Mouse (Mus musculus): Measurements from ENCODE around the gene Nutm2. TPM values are rescaled to one million over a fixed set of nuclear protein-coding genes. Genes with fewer than 3 reads are reported as not detected.
"Not testable (repeated sequence)": the region's sequence is repeated elsewhere in the genome, so short reads cannot be mapped to it uniquely, and the experiment has no call there.

The Nutm2 gene
- polyA plus RNA-seq (2015; fragmentation: Nextera tagmentation; extraction: Ambion mirVana) = not detected in 2 replicates

GRCm38 (mm10) chr13:50467007-50467406 is at the start of gene Nutm2:
Nutm2 (plus strand) TSS chr13:50467307.
- no peak within 1 kb of the TSS for H3K27ac ChIP-seq (ENCODE audit: low read length)
- no peaks in the 10 kb centered on the region for H3K27me3 ChIP-seq (ENCODE audit: control insufficient read depth, insufficient read depth, low read depth, low read length)
- H3K4me1 ChIP-seq (replicated peaks; ENCODE audit: control insufficient read depth, insufficient read depth, low read length) = no peaks in the 10 kb centered on the region; the same call in 1 of the 2 replicates
- no peaks in the 10 kb centered on the region for H3K9me3 ChIP-seq (ENCODE audit: control insufficient read depth, low read length)
- no peak for ATAC-seq (ENCODE audit: low read depth)
- H3K9ac ChIP-seq (ENCODE audit: low read length) = no peak within 1 kb of the TSS
- H3K4me3 ChIP-seq (ENCODE audit: low read length) = no peak within 1 kb of the TSS
- WGBS = 66% methylated on average over 4 of the region's 4 CpGs
- H3K4me2 ChIP-seq (ENCODE audit: low read depth, low read length) = no peak within 1 kb of the TSS
- H3K36me3 ChIP-seq (ENCODE audit: control insufficient read depth, insufficient read depth, low read length) = no peaks in the 10 kb centered on the region

DNA sequence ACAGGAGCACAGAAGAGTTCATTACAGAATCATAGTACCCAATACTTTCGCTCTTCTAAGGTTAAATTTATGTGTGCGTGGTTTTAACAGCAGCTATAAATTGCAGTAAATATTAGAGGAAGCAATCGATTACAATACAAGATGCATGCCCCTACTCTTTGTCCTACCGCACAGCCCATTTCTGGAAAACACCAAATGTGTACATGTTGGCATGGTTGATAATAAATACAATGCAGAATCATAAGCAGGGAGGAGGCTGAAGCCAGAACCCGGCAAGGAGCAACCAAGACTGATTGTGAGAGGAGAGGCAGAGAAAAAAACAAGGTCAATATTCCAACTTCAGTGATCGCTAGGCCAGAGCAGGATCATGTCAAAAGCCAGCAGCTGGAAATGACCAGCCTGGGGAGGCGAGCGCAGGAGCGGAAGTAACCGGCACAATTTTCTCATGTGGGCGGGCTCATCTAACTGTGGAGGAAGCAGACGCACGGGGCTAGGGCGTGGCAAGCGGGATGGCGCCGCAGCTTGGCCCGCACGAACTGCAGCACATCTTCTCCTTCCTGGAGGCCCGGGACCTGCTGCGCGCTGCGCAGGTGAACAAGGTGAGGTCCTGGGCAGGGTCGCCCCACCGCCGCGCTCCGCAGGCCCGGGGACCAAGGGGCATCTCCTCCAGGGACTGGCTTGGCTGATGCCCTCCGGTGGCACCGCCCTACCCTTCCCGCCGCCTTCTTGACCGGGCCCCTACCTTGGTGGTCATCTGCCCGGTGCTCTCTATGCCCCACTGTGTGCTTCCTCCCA is 49.5 kb upstream of the Nutm2 start, which contains the start of gene Fbxw17:
Gene Fbxw17 (plus strand): TSS at position 476 of the 795 bp plus-strand sequence.
- Histone ChIP-seq H3K4me2 (ENCODE audit: low read depth, low read length) (peak within 1 kb of the TSS; percentile 74), H3K27ac (ENCODE audit: low read length) (no peak within 1 kb of the TSS; the same call in 1 of the 2 replicates), H3K36me3 (ENCODE audit: control insufficient read depth, insufficient read depth, low read length) (no peaks in the 10 kb centered on the region; the same call in 1 of the 2 replicates), H3K4me3 (ENCODE audit: low read length) (peak within 1 kb of the TSS; percentile 89), H3K4me1 (replicated peaks; ENCODE audit: control insufficient read depth, insufficient read depth, low read length) (peaks cover 7% of the 10 kb centered on the region; the same call in 1 of the 2 replicates), H3K9me3 (ENCODE audit: control insufficient read depth, low read length) (no peaks in the 10 kb centered on the region), H3K27me3 (ENCODE audit: control insufficient read depth, insufficient read depth, low read depth, low read length) (no peaks in the 10 kb centered on the region), H3K9ac (ENCODE audit: low read length) (peak within 1 kb of the TSS; percentile 86)
- peak; percentile 98 for ATAC-seq (ENCODE audit: low read depth)
- WGBS = 11% methylated on average over 34 of the region's 35 CpGs

GRCm38 (mm10) chr13:50418421-50418820 is 48.7 kb upstream of the Nutm2 start:
- Histone ChIP-seq H3K4me1 (replicated peaks; ENCODE audit: control insufficient read depth, insufficient read depth, low read length) (peaks cover 7% of the 10 kb centered on the region; the same call in 1 of the 2 replicates), H3K36me3 (ENCODE audit: control insufficient read depth, insufficient read depth, low read length) (peaks cover 2% of the 10 kb centered on the region), H3K4me2 (ENCODE audit: low read depth, low read length) (peak overlapping the region; percentile 74), H3K9me3 (ENCODE audit: control insufficient read depth, low read length) (no peaks in the 10 kb centered on the region), H3K27ac (ENCODE audit: low read length) (no peak overlapping the region; the same call in 1 of the 2 replicates), H3K9ac (ENCODE audit: low read length) (peak overlapping the region; percentile 86), H3K27me3 (ENCODE audit: control insufficient read depth, insufficient read depth, low read depth, low read length) (no peaks in the 10 kb centered on the region), H3K4me3 (ENCODE audit: low read length) (peak overlapping the region; percentile 89)
- ATAC-seq (ENCODE audit: low read depth) = no peak
- WGBS = 29% methylated on average over 3 of the region's 3 CpGs

DNA sequence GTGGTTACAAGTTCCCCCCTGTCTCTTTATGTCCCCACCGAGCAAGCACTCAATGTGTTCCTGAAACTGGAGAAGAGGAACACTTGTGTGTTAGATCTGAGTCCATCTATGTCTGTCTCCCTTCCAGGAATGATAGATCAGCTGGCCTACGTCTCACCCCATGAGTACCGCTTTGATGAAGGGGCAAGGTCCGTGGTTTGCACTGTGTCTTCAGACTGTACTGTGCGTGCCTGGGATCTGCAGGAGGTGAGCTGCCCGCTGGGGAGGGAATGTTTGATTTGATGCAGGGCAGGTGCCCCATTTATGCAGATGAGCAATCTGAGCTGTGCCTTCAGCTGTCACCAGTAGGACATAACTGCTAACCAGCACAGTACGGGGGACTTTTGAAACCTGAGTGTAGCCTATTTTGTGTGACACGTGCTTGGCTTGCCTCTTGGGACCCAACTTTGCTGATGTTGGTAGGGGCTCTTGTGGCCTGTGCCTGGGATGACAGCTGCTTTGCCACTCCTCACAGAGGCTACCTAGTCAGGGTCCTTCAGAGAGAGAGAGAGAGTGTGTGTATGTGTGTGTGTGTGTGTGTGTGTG is 43.4 kb upstream of the Nutm2 start:
- Histone ChIP-seq H3K4me1 (replicated peaks; ENCODE audit: control insufficient read depth, insufficient read depth, low read length) (no peaks in the 10 kb centered on the region; the same call in 1 of the 2 replicates), H3K4me3 (ENCODE audit: low read length) (no peak overlapping the region), H3K27ac (ENCODE audit: low read length) (no peak overlapping the region), H3K9me3 (ENCODE audit: control insufficient read depth, low read length) (no peaks in the 10 kb centered on the region), H3K4me2 (ENCODE audit: low read depth, low read length) (no peak overlapping the region), H3K27me3 (ENCODE audit: control insufficient read depth, insufficient read depth, low read depth, low read length) (no peaks in the 10 kb centered on the region), H3K36me3 (ENCODE audit: control insufficient read depth, insufficient read depth, low read length) (peaks cover 20% of the 10 kb centered on the region), H3K9ac (ENCODE audit: low read length) (no peak overlapping the region)
- no peak for ATAC-seq (ENCODE audit: low read depth)
- WGBS = 85% methylated on average over 8 of the region's 8 CpGs

GRCm38 (mm10) chr13:50424517-50424916 is 42.6 kb upstream of the Nutm2 start:
- Histone ChIP-seq H3K4me2 (ENCODE audit: low read depth, low read length) (no peak overlapping the region), H3K4me3 (ENCODE audit: low read length) (no peak overlapping the region), H3K27ac (ENCODE audit: low read length) (no peak overlapping the region), H3K9me3 (ENCODE audit: control insufficient read depth, low read length) (no peaks in the 10 kb centered on the region), H3K9ac (ENCODE audit: low read length) (no peak overlapping the region), H3K4me1 (replicated peaks; ENCODE audit: control insufficient read depth, insufficient read depth, low read length) (no peaks in the 10 kb centered on the region), H3K27me3 (ENCODE audit: control insufficient read depth, insufficient read depth, low read depth, low read length) (no peaks in the 10 kb centered on the region), H3K36me3 (ENCODE audit: control insufficient read depth, insufficient read depth, low read length) (peaks cover 23% of the 10 kb centered on the region)
- WGBS = 88% methylated on average over 2 of the region's 2 CpGs
- no peak for ATAC-seq (ENCODE audit: low read depth)

DNA sequence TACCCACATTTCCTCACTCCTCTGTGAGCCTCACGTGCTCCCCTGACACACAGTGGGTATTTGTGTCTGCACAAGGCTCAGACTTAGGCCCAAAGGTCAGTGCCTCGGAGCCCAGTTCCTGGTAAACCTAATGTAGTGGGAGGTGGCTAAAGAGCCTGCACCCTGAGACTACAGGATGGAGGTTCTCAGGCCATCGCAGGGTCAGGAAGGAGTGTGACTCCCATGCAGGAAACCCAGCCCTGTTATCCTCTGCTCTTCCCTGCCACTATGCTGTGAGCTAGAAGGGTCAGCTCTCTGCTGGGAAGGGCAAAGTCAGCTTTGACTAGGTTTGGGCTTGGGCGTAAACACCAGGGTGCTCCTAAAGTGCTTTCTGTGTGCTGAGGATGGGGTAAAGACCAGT is 40.4 kb upstream of the Nutm2 start:
- no peaks in the 10 kb centered on the region for H3K27me3 ChIP-seq (ENCODE audit: control insufficient read depth, insufficient read depth, low read depth, low read length)
- H3K4me1 ChIP-seq (replicated peaks; ENCODE audit: control insufficient read depth, insufficient read depth, low read length) = no peaks in the 10 kb centered on the region
- H3K4me2 ChIP-seq (ENCODE audit: low read depth, low read length) = no peak overlapping the region
- no peaks in the 10 kb centered on the region for H3K9me3 ChIP-seq (ENCODE audit: control insufficient read depth, low read length)
- peaks cover 30% of the 10 kb centered on the region for H3K36me3 ChIP-seq (ENCODE audit: control insufficient read depth, insufficient read depth, low read length)
- ATAC-seq (ENCODE audit: low read depth) = no peak
- WGBS = 91% methylated on average over 4 of the region's 4 CpGs
- H3K4me3 ChIP-seq (ENCODE audit: low read length) = no peak overlapping the region
- H3K27ac ChIP-seq (ENCODE audit: low read length) = no peak overlapping the region
- H3K9ac ChIP-seq (ENCODE audit: low read length) = no peak overlapping the region

GRCm38 (mm10) chr13:50443812-50444211 is 23.3 kb upstream of the Nutm2 start, which contains the start of gene Gm47429:
Gm47429 (minus strand) TSS chr13:50443912.
- WGBS = 82% methylated on average over 2 of the region's 2 CpGs
- H3K27ac ChIP-seq (ENCODE audit: low read length) = no peak within 1 kb of the TSS
- no peaks in the 10 kb centered on the region for H3K27me3 ChIP-seq (ENCODE audit: control insufficient read depth, insufficient read depth, low read depth, low read length)
- H3K9ac ChIP-seq (ENCODE audit: low read length) = no peak within 1 kb of the TSS
- no peak within 1 kb of the TSS for H3K4me3 ChIP-seq (ENCODE audit: low read length)
- no peaks in the 10 kb centered on the region for H3K9me3 ChIP-seq (ENCODE audit: control insufficient read depth, low read length)
- no peaks in the 10 kb centered on the region for H3K36me3 ChIP-seq (ENCODE audit: control insufficient read depth, insufficient read depth, low read length)
- ATAC-seq (ENCODE audit: low read depth) = no peak
- H3K4me1 ChIP-seq (replicated peaks; ENCODE audit: control insufficient read depth, insufficient read depth, low read length) = no peaks in the 10 kb centered on the region
- no peak within 1 kb of the TSS for H3K4me2 ChIP-seq (ENCODE audit: low read depth, low read length)

- H3K36me3 ChIP-seq (ENCODE audit: control insufficient read depth, insufficient read depth, low read length) = no peaks in the 10 kb centered on the region
- no peak overlapping the region for H3K4me2 ChIP-seq (ENCODE audit: low read depth, low read length)
- no peak overlapping the region for H3K27ac ChIP-seq (ENCODE audit: low read length)
- no peaks in the 10 kb centered on the region for H3K27me3 ChIP-seq (ENCODE audit: control insufficient read depth, insufficient read depth, low read depth, low read length)
- ATAC-seq (ENCODE audit: low read depth) = no peak
- H3K9me3 ChIP-seq (ENCODE audit: control insufficient read depth, low read length) = no peaks in the 10 kb centered on the region
- WGBS = 67% methylated on average over 4 of the region's 4 CpGs
- no peaks in the 10 kb centered on the region for H3K4me1 ChIP-seq (replicated peaks; ENCODE audit: control insufficient read depth, insufficient read depth, low read length)
- no peak overlapping the region for H3K9ac ChIP-seq (ENCODE audit: low read length)
- H3K4me3 ChIP-seq (ENCODE audit: low read length) = no peak overlapping the region
Observed at GRCm38 (mm10) chr13:50445261-50445660, 21.8 kb upstream of the Nutm2 start.

DNA sequence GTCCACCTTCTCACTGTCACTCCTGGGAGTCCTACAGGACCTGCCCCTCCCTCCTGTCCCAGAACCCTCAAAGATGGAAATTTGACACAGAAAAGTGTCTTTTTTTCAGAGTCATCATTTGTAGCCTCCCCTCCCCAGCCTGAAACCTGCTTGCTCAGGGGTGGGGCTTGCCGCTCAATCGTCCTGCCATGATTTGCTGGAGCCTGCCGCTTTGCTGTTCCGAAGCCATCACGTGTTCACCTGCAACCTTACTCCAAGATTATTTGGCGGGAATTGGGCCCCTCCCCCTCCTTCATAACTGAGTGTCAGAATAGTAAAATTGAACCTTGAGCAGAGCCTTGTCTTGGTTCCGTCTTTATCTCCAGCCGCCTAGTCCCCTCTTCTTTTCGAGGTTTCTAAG is 14.8 kb upstream of the Nutm2 start:
- not testable (repeated sequence) for H3K9ac ChIP-seq (ENCODE audit: low read length); H3K9me3 ChIP-seq (ENCODE audit: control insufficient read depth, low read length); H3K4me3 ChIP-seq (ENCODE audit: low read length); H3K4me1 ChIP-seq (replicated peaks; ENCODE audit: control insufficient read depth, insufficient read depth, low read length); ATAC-seq (ENCODE audit: low read depth); H3K27ac ChIP-seq (ENCODE audit: low read length); H3K4me2 ChIP-seq (ENCODE audit: low read depth, low read length); H3K36me3 ChIP-seq (ENCODE audit: control insufficient read depth, insufficient read depth, low read length); H3K27me3 ChIP-seq (ENCODE audit: control insufficient read depth, insufficient read depth, low read depth, low read length)
- 55% methylated on average over 9 of the region's 9 CpGs for WGBS
